Mouse (Mus musculus) kidney, adult 2 months (tissue): ENCODE measurements around the gene Ldha. TPM values are rescaled to one million over a fixed set of nuclear protein-coding genes. Genes with fewer than 3 reads are reported as not detected.
A peak's percentile ranks its signal among the peaks of the same experiment; 100 is the strongest.
"Not testable (repeated sequence)": the region's sequence is repeated elsewhere in the genome, so short reads cannot be mapped to it uniquely, and the experiment has no call there.

Experiments
- DNase-seq: peaks from one replicate; pipeline ENCODE4 v3.0.0; 2021
- H3K27ac ChIP-seq: fragments of 200-500 bp; 2 replicates; pipeline ENCODE4 v1.5.1; 2012; ENCODE audit warnings: low read depth, low read length, control low read depth, inconsistent platforms; ENCODE audit not compliant: insufficient read depth
- H3K27me3 ChIP-seq: fragments of 200-500 bp; replicated peaks from 2 replicates; pipeline ENCODE4 v1.6.1; 2012; ENCODE audit warnings: mild to moderate bottlenecking, moderate library complexity, low read length, inconsistent platforms; ENCODE audit not compliant: control insufficient read depth, insufficient read depth
- H3K36me3 ChIP-seq: fragments of 200-500 bp; 2 replicates; pipeline ENCODE4 v1.6.1; 2012; ENCODE audit warnings: mild to moderate bottlenecking, moderate library complexity, low read length, inconsistent platforms; ENCODE audit not compliant: control insufficient read depth, insufficient read depth
- H3K4me1 ChIP-seq: fragments of 200-500 bp; 2 replicates; pipeline ENCODE4 v1.6.1; 2011; ENCODE audit warnings: low read length; ENCODE audit not compliant: control insufficient read depth, insufficient read depth
- H3K4me3 ChIP-seq: fragments of 200-500 bp; 2 replicates; pipeline ENCODE4 v1.5.1; 2011; ENCODE audit warnings: mild to moderate bottlenecking, low read depth, low read length, control low read depth; ENCODE audit not compliant: insufficient read depth
- CTCF ChIP-seq: fragments of 200-500 bp; conservative IDR thresholded peaks from 2 replicates; pipeline ENCODE4 v1.5.1; 2011; ENCODE audit warnings: low read depth, mild to moderate bottlenecking, control low read depth, low read length, moderate library complexity, mixed read lengths; ENCODE audit not compliant: insufficient read depth, insufficient read length
- POLR2A ChIP-seq: fragments of 200-500 bp; IDR thresholded peaks from one replicate; pipeline ENCODE4 v1.6.1; 2011; ENCODE audit warnings: low read depth, low read length, control low read depth
- WGBS: fragments of 180-500 bp; shearing (Covaris S2); methylation state at CpG from one replicate; pipeline ENCODE4 v1.1.7; 2018; 5-methylcytosine and 5-hydroxymethylcytosine counted together
- polyA plus RNA-seq: library from polyadenylated mRNA; depleted of rRNA; stranded (reverse); fragments of >200 nt; gene quantifications from 2 replicates; pipeline ENCODE4 v1.2.3, GENCODE M21; 2012

The Ldha gene
- polyA plus RNA-seq, 1 experiment, result 665 TPM

GRCm38 (mm10) chr7:46831693-46832092 is 9.6 kb upstream of the Ldha start:
- no peaks in the 10 kb centered on the region for H3K36me3 ChIP-seq
- no peaks in the 10 kb centered on the region for H3K27me3 ChIP-seq
- no peak for DNase-seq
- peaks cover 44% of the 10 kb centered on the region for H3K4me1 ChIP-seq
- no peak overlapping the region for H3K4me3 ChIP-seq
- 85% methylated on average over 8 of the region's 8 CpGs for WGBS
- no peak for TF ChIP-seq POLR2A
- no peak for TF ChIP-seq CTCF
- H3K27ac ChIP-seq, result no peak overlapping the region

GRCm38 (mm10) chr7:46832112-46832810 is 9.0 kb upstream of the Ldha start:
- H3K4me1 ChIP-seq, result peaks cover 40% of the 10 kb centered on the region
- not testable (repeated sequence) for H3K36me3 ChIP-seq, H3K27ac ChIP-seq, H3K27me3 ChIP-seq, H3K4me3 ChIP-seq, DNase-seq
- WGBS, result 89% methylated on average over 11 of the region's 11 CpGs

GRCm38 (mm10) chr7:46833266-46833665 is 8.0 kb upstream of the Ldha start:
- peak; percentile 95 for DNase-seq
- TF ChIP-seq POLR2A (no peak), CTCF (no peak)
- WGBS, result 35% methylated on average over 6 of the region's 6 CpGs
- peak overlapping the region; percentile 24 for H3K27ac ChIP-seq
- H3K4me1 ChIP-seq, result peaks cover 31% of the 10 kb centered on the region
- no peaks in the 10 kb centered on the region for H3K27me3 ChIP-seq
- no peak overlapping the region for H3K4me3 ChIP-seq
- no peaks in the 10 kb centered on the region for H3K36me3 ChIP-seq

- Histone ChIP-seq H3K4me3 (no peak overlapping the region), H3K27ac (peak overlapping the region; percentile 24), H3K36me3 (no peaks in the 10 kb centered on the region), H3K27me3 (no peaks in the 10 kb centered on the region), H3K4me1 (peaks cover 34% of the 10 kb centered on the region)
- TF ChIP-seq POLR2A, result no peak
- no peak for TF ChIP-seq CTCF
- no peak for DNase-seq
- 76% methylated on average over 7 of the region's 7 CpGs for WGBS
These were observed 7.5 kb upstream of the Ldha start for GRCm38 (mm10) chr7:46833670-46834255.

- 0 out of 2 replicates have a peak overlapping the region, but pooled peaks have one; percentile 24 for H3K27ac ChIP-seq
- no peaks in the 10 kb centered on the region for H3K27me3 ChIP-seq
- DNase-seq, result peak; percentile 44
- no peak overlapping the region for H3K4me3 ChIP-seq
- TF ChIP-seq CTCF (no peak), POLR2A (no peak)
- WGBS, result 49% methylated on average over 14 of the region's 14 CpGs
- H3K36me3 ChIP-seq, result no peaks in the 10 kb centered on the region
- peaks cover 38% of the 10 kb centered on the region for H3K4me1 ChIP-seq
These were observed 6.2 kb upstream of the Ldha start for GRCm38 (mm10) chr7:46834994-46835610.

GRCm38 (mm10) chr7:46836357-46836756 is 4.9 kb upstream of the Ldha start:
- Histone ChIP-seq H3K4me3 (no peak overlapping the region), H3K4me1 (peaks cover 36% of the 10 kb centered on the region), H3K27me3 (no peaks in the 10 kb centered on the region), H3K36me3 (no peaks in the 10 kb centered on the region), H3K27ac (no peak overlapping the region)
- DNase-seq, result no peak
- no peak for TF ChIP-seq CTCF
- no peak for TF ChIP-seq POLR2A
- 92% methylated on average over 5 of the region's 5 CpGs for WGBS

GRCm38 (mm10) chr7:46837073-46837472 is 4.2 kb upstream of the Ldha start:
- Histone ChIP-seq H3K27ac (0 out of 2 replicates have a peak overlapping the region, but pooled peaks have one; percentile 43), H3K4me3 (no peak overlapping the region), H3K36me3 (no peaks in the 10 kb centered on the region), H3K27me3 (no peaks in the 10 kb centered on the region), H3K4me1 (peaks cover 36% of the 10 kb centered on the region)
- no peak for DNase-seq
- 76% methylated on average over 5 of the region's 5 CpGs for WGBS
- TF ChIP-seq CTCF (no peak), POLR2A (no peak)
